21 mouse cellular contexts compared by ENCODE assay signal in genomic region chrX:93928794-93929193, GRCm38 (mm10). TPM values are rescaled to one million over a fixed set of nuclear protein-coding genes. Genes with fewer than 3 reads are reported as not detected.
DNase-seq lines count a peak whose midpoint lies in the region; ATAC-seq and TF ChIP-seq lines count a peak whose summit lies in the region.
"Had no signal": no experiment of that assay in that cellular context is flagged by ENCODE, and none has a peak within 500 bp of the region (broad histone marks: within the 10 kb centered on the region; RNA-seq: fewer than 3 reads in every experiment).

No protein-coding gene starts in this region.

- H3K79me2 ChIP-seq in MEL (ENCODE audit: control insufficient read depth, insufficient read depth, low read length, poor library complexity) = no peaks in the 10 kb centered on the region

- H3K9ac ChIP-seq in MEL (ENCODE audit: control insufficient read depth, low read depth, low read length, poor library complexity, severe bottlenecking) = no peak overlapping the region
- H3K9ac ChIP-seq in liver, embryonic 11.5 days (ENCODE audit: low read depth, low read length) = no peak overlapping the region
- H3K9ac ChIP-seq in hindbrain, embryonic 14.5 days = no peak overlapping the region
- H3K9ac ChIP-seq: embryonic facial prominence, embryonic 15.5 days; hindbrain, embryonic 15.5 days; lung, embryonic 15.5 days had no signal

- no peak for TF ChIP-seq POLR2A in MEL (IDR thresholded peaks at IDR 0.05; ENCODE audit: control insufficient read depth in 1 of 2, insufficient read depth in 1 of 2, low read depth in 1 of 2, low read length in 2 of 2, poor library complexity in 1 of 2)

- H3K4me3 ChIP-seq in MEL (ENCODE audit: control insufficient read depth in 1 of 2, insufficient read depth in 1 of 2, low read depth in 2 of 2, low read length in 2 of 2) = peak overlapping the region in 1 of 2 experiments; percentile 14; a peak in 1 of 4 replicates
- H3K4me3 ChIP-seq in liver, embryonic 11.5 days (ENCODE audit: low read depth, low read length) = no peak overlapping the region
- no peak overlapping the region for H3K4me3 ChIP-seq in hindbrain, embryonic 14.5 days (replicated peaks; ENCODE audit: low read length)
- H3K4me3 ChIP-seq in heart, embryonic 10.5 days = no peak overlapping the region
- H3K4me3 ChIP-seq: embryonic facial prominence, embryonic 15.5 days; hindbrain, embryonic 15.5 days; lung, embryonic 15.5 days had no signal

- ATAC-seq in common myeloid progenitor, adult 5-6 weeks (replicated peaks; ENCODE audit: low read depth, poor library complexity, severe bottlenecking) = peak; percentile 74
- ATAC-seq in liver, embryonic 11.5 days (replicated peaks; ENCODE audit: low FRiP score) = peak; percentile 91
- ATAC-seq in megakaryocyte-erythroid progenitor cell, adult 5-6 weeks (replicated peaks; ENCODE audit: low FRiP score, low TSS enrichment, poor library complexity, severe bottlenecking) = peak; percentile 94
- no peak for ATAC-seq in hindbrain, embryonic 14.5 days (ENCODE audit: low FRiP score)
- ATAC-seq: forebrain, embryonic 14.5 days; midbrain, embryonic 16.5 days had no signal

- TF ChIP-seq CTCF in MEL (IDR thresholded peaks at IDR 0.05 in 2 of 3, conservative IDR thresholded peaks at IDR 0.05 in 1 of 3; ENCODE audit: control insufficient read depth in 1 of 3, insufficient read depth in 1 of 3, low read depth in 2 of 3, low read length in 3 of 3, poor library complexity in 1 of 3, severe bottlenecking in 1 of 3) = no peak

- peak overlapping the region; percentile 34; the same call in 1 of the 2 replicates for H3K4me2 ChIP-seq in liver, embryonic 11.5 days
- H3K4me2 ChIP-seq in hindbrain, embryonic 14.5 days (replicated peaks) = no peak overlapping the region
- H3K4me2 ChIP-seq: embryonic facial prominence, embryonic 15.5 days; heart, embryonic 11.5 days; hindbrain, embryonic 15.5 days; lung, embryonic 15.5 days had no signal

- TF ChIP-seq RAD21 in MEL (IDR thresholded peaks at IDR 0.05; ENCODE audit: low read depth, low read length) = no peak

- H3K27me3 ChIP-seq in MEL (ENCODE audit: control insufficient read depth in 1 of 2, insufficient read depth in 2 of 2, low read length in 2 of 2) = no peaks in the 10 kb centered on the region; a peak in 1 of 4 replicates
- no peaks in the 10 kb centered on the region for H3K27me3 ChIP-seq in liver, embryonic 11.5 days (replicated peaks; ENCODE audit: control insufficient read depth, insufficient read depth, low read length)
- no peaks in the 10 kb centered on the region for H3K27me3 ChIP-seq in hindbrain, embryonic 14.5 days (ENCODE audit: control insufficient read depth, insufficient read depth, low read length)
- H3K27me3 ChIP-seq in heart, embryonic 10.5 days (ENCODE audit: insufficient read depth, poor library complexity, severe bottlenecking) = no peaks in the 10 kb centered on the region; the same call in 1 of the 2 replicates
- H3K27me3 ChIP-seq: hindbrain, embryonic 15.5 days; lung, embryonic 15.5 days had no signal

- 52% methylated on average over 1 of the region's 1 CpGs for WGBS in liver, embryonic 11.5 days
- WGBS in hindbrain, embryonic 14.5 days = 95% methylated on average over 1 of the region's 1 CpGs
- WGBS in heart, embryonic 10.5 days = 55% methylated on average over 1 of the region's 1 CpGs

- H3K36me3 ChIP-seq in MEL (ENCODE audit: control insufficient read depth in 1 of 2, insufficient read depth in 2 of 2, low read length in 2 of 2) = peaks cover 0 to 14% of the 10 kb centered on the region in 2 experiments; a peak in 2 of 4 replicates
- no peaks in the 10 kb centered on the region for H3K36me3 ChIP-seq in liver, embryonic 11.5 days (ENCODE audit: control insufficient read depth, insufficient read depth, low read length)
- no peaks in the 10 kb centered on the region for H3K36me3 ChIP-seq in hindbrain, embryonic 14.5 days (replicated peaks; ENCODE audit: control insufficient read depth, insufficient read depth)
- no peaks in the 10 kb centered on the region for H3K36me3 ChIP-seq in heart, embryonic 10.5 days
- H3K36me3 ChIP-seq: embryonic facial prominence, embryonic 15.5 days; hindbrain, embryonic 15.5 days; lung, embryonic 15.5 days had no signal

- H3K27ac ChIP-seq in MEL (ENCODE audit: control insufficient read depth, low read depth, low read length) = peak overlapping the region; percentile 61
- 0 out of 2 replicates have a peak overlapping the region, but pooled peaks have one; percentile 58 for H3K27ac ChIP-seq in liver, embryonic 11.5 days (ENCODE audit: low read depth, low read length)
- H3K27ac ChIP-seq in hindbrain, embryonic 14.5 days = no peak overlapping the region
- H3K27ac ChIP-seq in heart, embryonic 10.5 days = no peak overlapping the region
- H3K27ac ChIP-seq: embryonic facial prominence, embryonic 15.5 days; hindbrain, embryonic 15.5 days; lung, embryonic 15.5 days had no signal

- H3K9me3 ChIP-seq in MEL (replicated peaks; ENCODE audit: insufficient read depth, low read length) = no peaks in the 10 kb centered on the region
- no peaks in the 10 kb centered on the region for H3K9me3 ChIP-seq in liver, embryonic 11.5 days (ENCODE audit: control insufficient read depth, low read length)
- 0 out of 2 replicates have a peak, but pooled peaks cover 3% of the 10 kb centered on the region for H3K9me3 ChIP-seq in hindbrain, embryonic 14.5 days (ENCODE audit: control insufficient read depth, low read length)
- no peaks in the 10 kb centered on the region for H3K9me3 ChIP-seq in heart, embryonic 10.5 days
- H3K9me3 ChIP-seq: embryonic facial prominence, embryonic 15.5 days; hindbrain, embryonic 15.5 days; lung, embryonic 15.5 days had no signal

- H3K4me1 ChIP-seq in MEL (ENCODE audit: control insufficient read depth in 1 of 2, insufficient read depth in 2 of 2, low read length in 2 of 2) = peaks cover 4 to 13% of the 10 kb centered on the region in 2 experiments
- H3K4me1 ChIP-seq in liver, embryonic 11.5 days (replicated peaks; ENCODE audit: control insufficient read depth, insufficient read depth, low read length) = peaks cover 6% of the 10 kb centered on the region
- no peaks in the 10 kb centered on the region for H3K4me1 ChIP-seq in hindbrain, embryonic 14.5 days (replicated peaks; ENCODE audit: control insufficient read depth, insufficient read depth, low read length)
- H3K4me1 ChIP-seq in heart, embryonic 10.5 days = no peaks in the 10 kb centered on the region
- H3K4me1 ChIP-seq: embryonic facial prominence, embryonic 15.5 days; hindbrain, embryonic 15.5 days; lung, embryonic 15.5 days had no signal

- peak; percentile 75 to 81 for TF ChIP-seq EP300 in MEL (IDR thresholded peaks at IDR 0.05; ENCODE audit: low read depth in 1 of 2, low read length in 2 of 2)

- DNase-seq in MEL (ENCODE audit: low read depth, low spot score) = peak; percentile 54
- DNase-seq in liver, embryonic 11.5 days (ENCODE audit: low spot score) = no peak
- DNase-seq in lung, postnatal 36 days = no peak
- DNase-seq in lung, postnatal 25 days (ENCODE audit: low spot score) = no peak
- DNase-seq in hindbrain, embryonic 14.5 days (ENCODE audit: low spot score) = no peak
- no peak for DNase-seq in heart, embryonic 10.5 days (ENCODE audit: low spot score)
- DNase-seq: adrenal gland, postnatal 14 days; cerebellum, postnatal 10 days; embryo, embryonic 11 days; gastrocnemius, postnatal 36 days; heart, postnatal 14 days; thymus, adult 2 months had no signal

TF ChIP-seq in MEL, 35 proteins besides CTCF, POLR2A, EP300 and RAD21:
- no peak for TF ChIP-seq POLR2AphosphoS2 (IDR thresholded peaks at IDR 0.05; ENCODE audit: low read length)
- no peak for TF ChIP-seq ZKSCAN1 (IDR thresholded peaks at IDR 0.05; ENCODE audit: low read depth, low read length)
- TF ChIP-seq SIN3A (IDR thresholded peaks at IDR 0.05; ENCODE audit: low read length) = peak; percentile 34; the same call in 1 of the 2 replicates
- TF ChIP-seq KAT2A (conservative IDR thresholded peaks at IDR 0.05; ENCODE audit: low read depth, low read length) = no peak
- TF ChIP-seq RCOR1 (IDR thresholded peaks at IDR 0.05; ENCODE audit: low read depth, low read length) = peak; percentile 32; the same call in 1 of the 2 replicates
- TF ChIP-seq ETS1 (IDR thresholded peaks at IDR 0.05; ENCODE audit: low read depth, low read length) = 0 out of 2 replicates have a peak, but pooled peaks have one; percentile 44
- peak; percentile 88 for TF ChIP-seq GATA1 (IDR thresholded peaks at IDR 0.05; ENCODE audit: low read depth, low read length)
- peak; percentile 78 for TF ChIP-seq TCF12 (IDR thresholded peaks at IDR 0.05; ENCODE audit: low read depth, low read length)
- peak; percentile 59 for TF ChIP-seq TAL1 (IDR thresholded peaks at IDR 0.05; ENCODE audit: low read length)
- TF ChIP-seq CHD2 (IDR thresholded peaks at IDR 0.05; ENCODE audit: low read length) = no peak
- TF ChIP-seq MYC (IDR thresholded peaks at IDR 0.05; ENCODE audit: low read depth, low read length) = 0 out of 2 replicates have a peak, but pooled peaks have one; percentile 40

RNA-seq across cellular contexts. Expression of gene AU015836, which starts 39.7 kb away (rescaled TPM):
- not detected in 2 replicates for total RNA-seq in MEL (2012; rRNA removed)
- not detected for polyA plus RNA-seq in MEL (2012; ENCODE audit: insufficient read depth in 1 of 2, insufficient read length in 2 of 2, low read depth in 1 of 2, low replicate concordance in 2 of 2, missing spikeins in 1 of 2)
- total RNA-seq in common myeloid progenitor, adult 5-6 weeks (2017) = not detected in 2 replicates
- polyA plus RNA-seq in liver, embryonic 11.5 days (2014; fragmentation: Nextera tagmentation; extraction: Ambion mirVana) = 0.27 and 0.55 TPM in 2 replicates
- not detected in 2 replicates for total RNA-seq in megakaryocyte-erythroid progenitor cell, adult 5-6 weeks (2014; fragmentation: Nextera tagmentation)
- not detected in 2 replicates for total RNA-seq in megakaryocyte-erythroid progenitor cell, adult 5-6 weeks (2017)
- not detected in 2 replicates for polyA plus RNA-seq in hindbrain, embryonic 14.5 days (2014; fragmentation: Nextera tagmentation; extraction: Ambion mirVana)
- 0.08 TPM in 1 of 2 replicates, not detected in the other for polyA plus RNA-seq in heart, embryonic 10.5 days (2016; fragmentation: Nextera tagmentation; extraction: Ambion mirVana)
- total RNA-seq: adrenal gland, postnatal 14 days; gastrocnemius, postnatal 36 days; heart, postnatal 14 days; left cerebral cortex, adult 18-20 months had no signal
- polyA plus RNA-seq: embryonic facial prominence, embryonic 15.5 days; forebrain, embryonic 14.5 days; heart, embryonic 11.5 days; hindbrain, embryonic 15.5 days; lung, embryonic 15.5 days; midbrain, embryonic 16.5 days had no signal

Comparison
In these comparisons a context has a peak if more than half of its experiments do, and no peak if none do; other contexts are left out.
1. H3K27ac ChIP-seq: peak in MEL (single experiment) and liver, embryonic 11.5 days (single experiment); none in hindbrain, embryonic 14.5 days (single experiment) and heart, embryonic 10.5 days (single experiment).